Mouse (Mus musculus) heart, postnatal 0 days (tissue): ENCODE measurements around the gene Syne4. TPM values are rescaled to one million over a fixed set of nuclear protein-coding genes. Genes with fewer than 3 reads are reported as not detected.

Experiments used
- ATAC-seq: fragments of 200-750 bp; cut with Nextera tagmentation; 2 replicates; pipeline ENCODE4 v1.8.0; 2017; ENCODE audit warnings: low read depth, moderate number of reproducible peaks, moderate library complexity; ENCODE audit not compliant: insufficient read depth
- DNase-seq: peaks from one replicate; pipeline ENCODE4 v3.0.0-alpha.2; 2016; ENCODE audit warnings: low spot score
- H3K27ac ChIP-seq: fragments of 300-500 bp; sonication (generic); 2 replicates; pipeline ENCODE4 v1.5.1; 2014; ENCODE audit warnings: low read depth, mild to moderate bottlenecking
- H3K27me3 ChIP-seq: fragments of 300-500 bp; sonication (generic); 2 replicates; pipeline ENCODE4 v1.6.1; 2014; ENCODE audit warnings: low read length, mixed read lengths; ENCODE audit not compliant: control insufficient read depth, insufficient read depth
- H3K36me3 ChIP-seq: fragments of 300-500 bp; sonication (generic); replicated peaks from 2 replicates; pipeline ENCODE4 v1.6.1; 2014; ENCODE audit warnings: low read length, mixed read lengths; ENCODE audit not compliant: control insufficient read depth, insufficient read depth
- H3K4me1 ChIP-seq: fragments of 300-500 bp; sonication (generic); 2 replicates; pipeline ENCODE4 v1.6.1; 2014; ENCODE audit warnings: antibody characterized with exemption; ENCODE audit not compliant: control insufficient read depth, insufficient read depth
- H3K4me2 ChIP-seq: fragments of 300-500 bp; sonication (generic); 2 replicates; pipeline ENCODE4 v1.6.1; 2014; ENCODE audit warnings: low read depth, mild to moderate bottlenecking, low read length, moderate library complexity
- H3K4me3 ChIP-seq: fragments of 300-500 bp; sonication (generic); 2 replicates; pipeline ENCODE4 v1.5.1; 2014; ENCODE audit warnings: low read depth, low read length
- H3K9ac ChIP-seq: fragments of 300-500 bp; sonication (generic); replicated peaks from 2 replicates; pipeline ENCODE4 v1.6.1; 2014; ENCODE audit warnings: low read depth, low read length, mixed read lengths
- H3K9me3 ChIP-seq: fragments of 300-500 bp; sonication (generic); replicated peaks from 2 replicates; pipeline ENCODE4 v1.6.1; 2016; ENCODE audit warnings: low read length; ENCODE audit not compliant: control insufficient read depth
- CTCF ChIP-seq: IDR thresholded peaks from 2 replicates; pipeline ENCODE4 v1.5.1; 2016; ENCODE audit warnings: antibody characterized with exemption, control low read depth, low read depth
- EP300 ChIP-seq: IDR thresholded peaks from 2 replicates; pipeline ENCODE4 v1.6.1; 2016; ENCODE audit warnings: antibody characterized with exemption, low read depth
- WGBS: fragments of 180-500 bp; shearing (Covaris S2); extraction: QIAGEN DNeasy Blood & Tissue Kit; methylation state at CpG from one replicate; pipeline ENCODE4 v1.1.7; 2014; 5-methylcytosine and 5-hydroxymethylcytosine counted together
- polyA plus RNA-seq: library from polyadenylated mRNA; unstranded; fragments of >200 nt; fragmentation: Nextera tagmentation; extraction: Ambion mirVana; gene quantifications from 2 replicates; pipeline ENCODE4 v1.2.1, GENCODE M21; 2015
- total RNA-seq: library from RNA; depleted of rRNA; stranded (reverse); fragments of >200 nt; gene quantifications from 2 replicates; pipeline ENCODE4 v1.2.3, GENCODE M21; 2014; ENCODE audit warnings: low replicate concordance

Gene Syne4
- total and polyA plus RNA-seq, 2 experiments from 2014 or later, result 0.34 to 1.6 TPM

DNA sequence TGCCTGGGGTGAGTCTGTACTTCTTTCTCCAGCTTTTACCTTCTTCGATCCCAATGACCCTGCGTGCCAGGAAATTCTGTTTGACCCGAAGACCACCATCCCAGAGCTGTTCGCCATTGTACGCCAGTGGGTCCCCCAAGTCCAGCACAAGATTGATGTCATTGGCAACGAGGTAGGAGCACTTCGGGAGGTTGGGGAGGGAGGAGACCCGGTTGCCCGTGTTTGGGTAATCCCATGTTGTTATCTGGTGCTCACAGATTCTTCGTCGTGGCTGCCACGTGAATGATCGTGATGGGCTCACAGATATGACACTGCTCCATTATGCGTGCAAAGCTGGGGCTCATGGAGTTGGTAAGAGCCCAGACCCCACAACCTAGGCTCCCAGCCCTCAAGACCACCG lies 17.8 kb upstream of the Syne4 start:
- Histone ChIP-seq H3K4me1 (no peaks in the 10 kb centered on the region), H3K9ac (no peak overlapping the region)

DNA sequence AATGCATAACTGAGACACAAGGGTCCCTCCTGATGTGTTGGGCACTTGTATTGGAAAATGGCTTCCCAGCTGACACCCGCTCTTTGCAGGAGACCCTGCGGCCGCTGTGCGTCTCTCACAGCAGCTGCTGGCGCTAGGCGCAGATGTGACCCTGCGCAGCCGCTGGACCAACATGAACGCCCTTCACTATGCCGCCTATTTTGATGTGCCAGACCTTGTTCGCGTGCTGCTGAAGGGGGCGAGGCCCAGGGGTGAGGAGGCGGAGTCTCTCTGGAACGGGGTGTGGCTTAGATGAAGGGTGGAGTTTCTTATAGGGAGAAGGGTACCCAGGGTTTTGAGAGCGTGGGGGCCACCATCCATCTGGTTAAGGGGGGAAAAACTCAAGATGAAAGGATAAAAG lies 17.3 kb upstream of the Syne4 start:
- ATAC-seq (no peak), DNase-seq (no peak)
- Histone ChIP-seq H3K4me3 (no peak overlapping the region), H3K9ac (no peak overlapping the region), H3K27ac (no peak overlapping the region), H3K4me2 (no peak overlapping the region), H3K36me3 (no peaks in the 10 kb centered on the region), H3K27me3 (no peaks in the 10 kb centered on the region), H3K4me1 (no peaks in the 10 kb centered on the region), H3K9me3 (no peaks in the 10 kb centered on the region)
- 76% methylated on average over 16 of the region's 16 CpGs for WGBS
- no peak for TF ChIP-seq CTCF
- no peak for TF ChIP-seq EP300

More for the DNA sequence above, 17.8 kb upstream of the Syne4 start:
- ATAC-seq (no peak), DNase-seq (no peak)
- H3K9me3 ChIP-seq, result no peaks in the 10 kb centered on the region
- H3K4me3 ChIP-seq, result no peak overlapping the region
- WGBS, result 88% methylated on average over 15 of the region's 15 CpGs
- TF ChIP-seq CTCF (no peak), EP300 (no peak)
- no peak overlapping the region for H3K4me2 ChIP-seq
- H3K27me3 ChIP-seq, result no peaks in the 10 kb centered on the region
- no peak overlapping the region for H3K27ac ChIP-seq
- no peaks in the 10 kb centered on the region for H3K36me3 ChIP-seq

DNA sequence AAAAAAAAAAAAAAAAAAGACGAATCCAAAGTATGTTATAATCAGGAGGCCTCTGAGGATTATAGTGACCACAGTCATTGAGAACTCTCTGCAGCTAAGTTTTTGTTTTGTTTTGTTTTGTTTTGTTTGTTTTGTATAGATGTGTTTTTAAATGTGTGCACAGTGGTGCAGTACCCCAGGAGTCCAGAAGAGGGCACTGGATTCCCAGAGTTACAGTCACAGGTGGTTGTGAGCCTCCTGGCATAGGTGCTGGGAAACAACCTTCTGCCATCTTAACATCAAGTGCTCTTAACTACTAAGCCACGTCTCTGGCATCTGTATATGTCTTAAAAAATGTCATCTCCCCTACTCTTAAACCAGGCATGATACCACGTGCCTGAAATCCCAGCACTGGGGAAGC lies 13.7 kb upstream of the Syne4 start:
- Histone ChIP-seq H3K4me1 (no peaks in the 10 kb centered on the region), H3K27me3 (no peaks in the 10 kb centered on the region), H3K36me3 (no peaks in the 10 kb centered on the region), H3K9me3 (no peaks in the 10 kb centered on the region), H3K27ac (no peak overlapping the region), H3K4me3 (no peak overlapping the region), H3K9ac (no peak overlapping the region), H3K4me2 (no peak overlapping the region)
- peak; percentile 45 for TF ChIP-seq CTCF
- TF ChIP-seq EP300, result no peak
- WGBS, result 48% methylated on average over 3 of the region's 3 CpGs
- DNase-seq (no peak), ATAC-seq (no peak)

DNA sequence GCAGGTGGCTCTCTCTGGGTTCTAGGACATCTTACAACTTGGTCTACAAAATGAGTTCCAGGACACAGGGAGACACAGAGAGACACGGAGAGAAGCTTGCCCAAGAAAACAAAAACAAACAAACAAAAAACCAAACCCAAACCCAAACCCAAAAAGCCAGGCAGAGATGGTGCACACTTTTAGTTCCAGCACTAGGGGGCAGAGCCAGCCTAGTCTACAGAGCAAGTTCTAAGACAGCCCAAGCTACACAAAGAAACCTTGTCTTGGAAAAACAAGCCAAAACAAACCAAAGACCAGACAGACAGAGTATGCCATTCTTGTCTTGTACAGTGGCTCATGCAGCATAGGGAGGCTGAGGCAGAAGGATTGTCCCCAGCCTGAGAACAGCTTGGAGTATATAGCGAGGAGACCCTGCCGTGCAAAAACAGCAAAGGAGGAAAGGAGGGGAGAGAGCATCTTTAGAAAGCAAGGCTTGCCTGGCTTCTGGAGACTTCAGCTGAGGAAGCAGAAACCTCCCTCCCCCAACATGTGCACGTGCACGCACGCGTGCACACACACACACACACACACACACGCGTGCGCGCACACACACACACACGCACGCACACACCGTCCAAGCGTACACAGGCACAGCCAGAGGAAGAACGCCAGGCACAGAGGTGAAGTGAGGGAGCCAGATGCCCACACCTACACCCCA lies 8.4 kb upstream of the Syne4 start:
- Histone ChIP-seq H3K4me3 (no peak overlapping the region), H3K9ac (no peak overlapping the region), H3K27ac (no peak overlapping the region), H3K4me1 (peaks cover 10% of the 10 kb centered on the region; the same call in 1 of the 2 replicates), H3K4me2 (no peak overlapping the region), H3K27me3 (no peaks in the 10 kb centered on the region), H3K9me3 (no peaks in the 10 kb centered on the region), H3K36me3 (peaks cover 4% of the 10 kb centered on the region)
- ATAC-seq (no peak), DNase-seq (no peak)
- 91% methylated on average over 16 of the region's 16 CpGs for WGBS
- peak; percentile 37 for TF ChIP-seq CTCF
- TF ChIP-seq EP300, result no peak

DNA sequence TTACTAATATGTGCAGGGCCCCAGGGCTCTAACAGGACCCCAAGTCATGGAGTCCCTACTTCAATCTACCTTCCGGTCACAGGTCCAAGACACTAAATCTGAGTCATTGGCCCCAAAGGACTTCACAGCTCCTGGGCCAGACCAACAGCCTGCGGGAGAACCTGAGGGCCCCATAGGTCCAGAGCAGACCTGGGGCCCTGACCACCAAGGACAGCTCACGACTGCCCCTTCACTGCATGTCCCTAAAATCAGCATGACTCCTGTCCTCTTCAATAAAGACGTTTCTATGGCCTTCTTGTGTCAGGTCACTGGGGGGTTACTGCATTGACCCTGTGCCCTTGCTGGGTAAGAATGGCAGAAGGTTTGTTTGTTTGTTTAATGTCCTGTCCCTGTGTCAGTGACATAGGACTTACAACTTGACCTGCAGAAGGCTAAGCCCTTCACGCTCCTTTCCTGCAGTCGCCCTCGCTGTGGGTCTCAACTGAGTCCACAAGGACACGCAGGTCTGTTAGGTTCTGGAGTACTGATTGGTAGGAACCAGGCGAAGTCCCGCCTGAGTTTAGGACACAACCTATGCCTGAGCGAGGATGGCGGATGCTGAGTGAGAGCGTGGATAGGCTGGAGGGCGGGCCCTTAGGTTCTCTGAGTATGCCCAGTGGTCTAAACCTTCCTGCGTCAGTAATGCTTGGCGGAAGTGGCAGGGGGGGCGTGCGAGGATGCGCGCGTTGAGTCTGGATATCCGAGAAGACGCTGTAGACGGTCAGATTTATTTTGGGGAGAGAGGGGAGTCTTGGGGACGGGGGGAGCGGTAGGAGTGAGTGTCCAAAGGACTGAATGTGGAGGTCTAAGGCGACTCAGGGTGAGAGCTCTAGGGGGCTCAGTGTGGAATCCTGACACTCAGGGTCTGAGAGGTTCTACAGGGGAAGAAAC lies 6.3 kb upstream of the Syne4 start, which contains the start of gene Alkbh6:
Gene Alkbh6 (plus strand): TSS at position 642 of the 930 bp plus-strand sequence.
- TF ChIP-seq CTCF (no peak), EP300 (no peak)
- 4% methylated on average over 27 of the region's 27 CpGs for WGBS
- Histone ChIP-seq H3K4me3 (peak within 1 kb of the TSS; percentile 74), H3K9me3 (no peaks in the 10 kb centered on the region), H3K4me2 (peak within 1 kb of the TSS; percentile 89), H3K4me1 (peaks cover 10% of the 10 kb centered on the region; the same call in 1 of the 2 replicates), H3K27me3 (no peaks in the 10 kb centered on the region), H3K9ac (peak within 1 kb of the TSS; percentile 59), H3K27ac (peak within 1 kb of the TSS; percentile 86), H3K36me3 (peaks cover 4% of the 10 kb centered on the region)
- ATAC-seq, result peak; percentile 100
- DNase-seq, result peak; percentile 98
